Mouse (Mus musculus): Measurements from ENCODE around the gene Setd3.
A peak's percentile ranks its signal among the peaks of the same experiment; 100 is the strongest.

- TF ChIP-seq CTCF (IDR thresholded peaks at IDR 0.05; ENCODE audit: control insufficient read depth, insufficient read depth, low read length) (peak; percentile 78), POLR2A (IDR thresholded peaks at IDR 0.05; ENCODE audit: borderline replicate concordance, control insufficient read depth, low read depth, low read length) (no peak)
Measured at GRCm38 (mm10) chr12:108121288-108121687, 57.8 kb downstream of the Setd3 start.

All from bone marrow, adult 2 months (tissue).